Mouse (Mus musculus) gastrocnemius, adult 18-20 months (tissue): ENCODE results near the gene Olfr441. TPM values are rescaled to one million over a fixed set of nuclear protein-coding genes. Genes with fewer than 3 reads are reported as not detected.
"Not testable (repeated sequence)": the region's sequence is repeated elsewhere in the genome, so short reads cannot be mapped to it uniquely, and the experiment has no call there.

Experiments
- DNase-seq: peaks from one replicate; pipeline ENCODE4 v3.0.0; 2021; ENCODE audit warnings: low spot score
- long read RNA-seq, 2 experiments: library from polyadenylated mRNA; stranded (forward); transcript quantifications; one replicate each; pipeline ENCODE4 v2.0.0; 2021
- total RNA-seq, 2 experiments: library from RNA; stranded (reverse); gene quantifications; 2 replicates each; pipeline ENCODE4 v1.2.3; 2021

The Olfr441 gene
- total RNA-seq, result not detected
- long read RNA-seq, experiment 1, result 0 reads
- long read RNA-seq, experiment 2, result 0 reads

DNA sequence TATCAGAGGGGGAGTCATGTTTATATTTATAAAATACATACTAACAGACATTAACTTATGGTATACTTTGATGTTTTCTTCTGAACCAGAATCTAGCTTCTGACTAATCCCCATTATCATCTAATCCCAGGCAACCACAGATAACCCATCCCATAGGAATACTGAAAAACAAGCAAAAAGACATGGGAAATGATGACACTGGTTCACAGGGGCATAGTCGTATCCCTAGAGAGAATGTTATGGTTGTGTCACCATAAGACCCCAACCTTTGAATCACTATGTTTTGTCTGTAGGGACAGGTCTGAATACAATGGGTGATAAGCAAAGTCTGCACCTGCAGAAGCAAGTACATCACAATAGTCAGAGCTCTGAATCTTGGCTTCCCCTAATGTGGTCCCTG lies at the start of gene Olfr441:
Gene Olfr441, plus strand, starts transcription at position 301 of the 400 bp plus-strand sequence.
- DNase-seq, result not testable (repeated sequence)

GRCm38 (mm10) chr6:43078750-43079149 lies 27.4 kb upstream of the Olfr441 start:
- DNase-seq, result no peak

GRCm38 (mm10) chr6:43081405-43081804 lies 24.8 kb upstream of the Olfr441 start:
- DNase-seq, result not testable (repeated sequence)

DNA sequence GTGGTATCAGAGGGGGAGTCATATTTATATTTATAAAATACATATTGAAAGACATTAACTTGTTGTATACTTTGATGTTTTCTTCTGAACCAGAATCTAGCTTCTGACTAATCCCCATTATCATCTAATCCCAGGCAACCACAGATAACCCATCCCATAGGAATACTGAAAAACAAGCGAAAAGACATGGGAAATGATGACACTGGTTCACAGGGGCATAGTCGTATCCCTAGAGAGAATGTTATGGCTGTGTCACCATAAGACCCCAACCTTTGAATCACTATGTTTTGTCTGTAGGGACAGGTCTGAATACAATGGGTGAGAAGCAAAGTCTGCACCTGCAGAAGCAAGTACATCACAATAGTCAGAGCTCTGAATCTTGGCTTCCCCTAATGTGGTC lies 40.1 kb downstream of the Olfr441 start, which contains the start of gene Olfr237-ps1:
Gene Olfr237-ps1, plus strand, starts transcription at position 301 of the 400 bp plus-strand sequence.
- DNase-seq, result not testable (repeated sequence)

GRCm38 (mm10) chr6:43159502-43159901 lies 53.3 kb downstream of the Olfr441 start:
- no peak for DNase-seq

DNA sequence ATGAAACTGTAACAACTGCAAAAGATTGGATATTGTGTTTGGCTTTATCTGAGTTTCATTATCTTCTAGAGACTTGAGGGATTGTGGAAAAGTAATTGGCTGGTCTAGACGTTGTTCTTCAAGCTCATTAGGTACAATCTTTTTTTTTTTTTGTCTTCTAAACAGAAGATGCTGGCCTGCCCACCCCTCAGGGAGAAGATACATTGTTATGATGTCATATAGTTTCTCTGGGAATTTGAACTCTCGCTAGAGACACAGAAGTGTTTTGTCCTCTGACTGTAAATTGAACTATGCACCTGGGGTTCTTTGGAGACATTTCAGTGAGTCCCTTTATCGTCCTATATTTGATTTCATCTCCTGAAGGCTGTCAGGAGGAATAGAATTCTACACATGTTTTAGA lies 56.8 kb downstream of the Olfr441 start, which contains the start of gene Olfr437:
Gene Olfr437, plus strand, starts transcription at position 301 of the 400 bp plus-strand sequence.
- DNase-seq, result no peak

- DNase-seq, result no peak
Observed at GRCm38 (mm10) chr6:43167246-43167645, 61.1 kb downstream of the Olfr441 start.

Other genes starting within 250 kb of the Olfr441 start
- gene Olfr448, start 215.9 kb upstream of the Olfr441 start, total RNA-seq, result not detected
- gene Olfr447, start 197.5 kb upstream of the Olfr441 start, total RNA-seq, result not detected
- gene Olfr446, start 185.0 kb upstream of the Olfr441 start, total RNA-seq, result not detected
- gene Olfr444, start 157.3 kb upstream of the Olfr441 start, total RNA-seq, result not detected
- not detected for gene Olfr237-ps1, start 40.2 kb downstream of the Olfr441 start, total RNA-seq
- not detected for gene Olfr437, start 56.9 kb downstream of the Olfr441 start, total RNA-seq
- gene Olfr13, start 65.8 kb downstream of the Olfr441 start, total RNA-seq, result not detected
- not detected for gene Olfr435, start 90.8 kb downstream of the Olfr441 start, total RNA-seq
- gene Olfr434, start 106.7 kb downstream of the Olfr441 start, total RNA-seq, result not detected
- gene Olfr47, start 125.2 kb downstream of the Olfr441 start, total RNA-seq, result not detected
- gene Arhgef5, start 159.2 kb downstream of the Olfr441 start, total RNA-seq, result 1 to 10 TPM; 2.9 to 3.0 TPM
- gene Nobox, start 203.2 kb downstream of the Olfr441 start, total RNA-seq, result not detected